Comparison of ENCODE assay signal across 8 mouse cellular contexts in genomic region chr17:53570361-53570875, GRCm38 (mm10). TPM values are rescaled to one million over a fixed set of nuclear protein-coding genes. Genes with fewer than 3 reads are reported as not detected.
A peak's percentile ranks its signal among the peaks of the same experiment; 100 is the strongest.
DNase-seq lines count a peak whose midpoint lies in the region; ATAC-seq lines count a peak whose summit lies in the region.

No protein-coding gene starts in this region.

- ATAC-seq in forebrain, embryonic 12.5 days (ENCODE audit: low FRiP score) = no peak
- ATAC-seq in forebrain, embryonic 11.5 days (replicated peaks; ENCODE audit: low FRiP score) = no peak
- no peak for ATAC-seq in lung, embryonic 15.5 days (ENCODE audit: borderline replicate concordance, extremely low read depth, low FRiP score, low TSS enrichment)
- no peak for ATAC-seq in stomach, embryonic 14.5 days (ENCODE audit: insufficient number of reproducible peaks, insufficient read depth, low FRiP score, low read depth)

- peaks cover 33% of the 10 kb centered on the region for H3K4me1 ChIP-seq in forebrain, embryonic 12.5 days
- H3K4me1 ChIP-seq in forebrain, embryonic 11.5 days (replicated peaks; ENCODE audit: control insufficient read depth, insufficient read depth, low read length) = peaks cover 3% of the 10 kb centered on the region
- peaks cover 30% of the 10 kb centered on the region for H3K4me1 ChIP-seq in lung, embryonic 15.5 days
- peaks cover 17% of the 10 kb centered on the region for H3K4me1 ChIP-seq in stomach, embryonic 14.5 days (ENCODE audit: control insufficient read depth, insufficient read depth, low read length)

- no peak for DNase-seq in forebrain, embryonic 11.5 days (ENCODE audit: low spot score)
- peak; percentile 14 for DNase-seq in urinary bladder, postnatal 14 days (ENCODE audit: low spot score)
- DNase-seq in urinary bladder, postnatal 4 days (ENCODE audit: low spot score in 2 of 2) = no peak
- no peak for DNase-seq in layer of hippocampus, adult 9-10 months (ENCODE audit: low spot score)
- no peak for DNase-seq in urinary bladder, postnatal 25 days (ENCODE audit: low spot score)

- no peak overlapping the region for H3K4me2 ChIP-seq in forebrain, embryonic 12.5 days
- H3K4me2 ChIP-seq in forebrain, embryonic 11.5 days (ENCODE audit: low read depth, low read length, severe bottlenecking) = no peak overlapping the region
- peak overlapping the region; percentile 98 for H3K4me2 ChIP-seq in lung, embryonic 15.5 days
- H3K4me2 ChIP-seq in stomach, embryonic 14.5 days (replicated peaks; ENCODE audit: low read depth, low read length) = no peak overlapping the region

- 35% methylated on average over 10 of the region's 10 CpGs for WGBS in forebrain, embryonic 12.5 days
- 32% methylated on average over 10 of the region's 10 CpGs for WGBS in forebrain, embryonic 11.5 days
- 31% methylated on average over 10 of the region's 10 CpGs for WGBS in lung, embryonic 15.5 days
- 37% methylated on average over 10 of the region's 10 CpGs for WGBS in stomach, embryonic 14.5 days

- no peaks in the 10 kb centered on the region for H3K27me3 ChIP-seq in forebrain, embryonic 12.5 days
- no peaks in the 10 kb centered on the region for H3K27me3 ChIP-seq in forebrain, embryonic 11.5 days (ENCODE audit: control insufficient read depth, insufficient read depth, low read length)
- H3K27me3 ChIP-seq in lung, embryonic 15.5 days = no peaks in the 10 kb centered on the region
- no peaks in the 10 kb centered on the region for H3K27me3 ChIP-seq in stomach, embryonic 14.5 days (ENCODE audit: control insufficient read depth, insufficient read depth, low read length)

- H3K4me3 ChIP-seq in forebrain, embryonic 12.5 days (replicated peaks) = no peak overlapping the region
- H3K4me3 ChIP-seq in forebrain, embryonic 11.5 days (ENCODE audit: low read depth, low read length) = no peak overlapping the region
- H3K4me3 ChIP-seq in lung, embryonic 15.5 days = no peak overlapping the region
- no peak overlapping the region for H3K4me3 ChIP-seq in stomach, embryonic 14.5 days (ENCODE audit: low read depth, low read length)

- no peak overlapping the region for H3K9ac ChIP-seq in forebrain, embryonic 12.5 days
- no peak overlapping the region for H3K9ac ChIP-seq in forebrain, embryonic 11.5 days (ENCODE audit: low read length)
- no peak overlapping the region for H3K9ac ChIP-seq in lung, embryonic 15.5 days
- H3K9ac ChIP-seq in stomach, embryonic 14.5 days (replicated peaks; ENCODE audit: low read depth, low read length) = no peak overlapping the region

- H3K9me3 ChIP-seq in forebrain, embryonic 12.5 days = no peaks in the 10 kb centered on the region
- H3K9me3 ChIP-seq in forebrain, embryonic 11.5 days (ENCODE audit: control insufficient read depth, low read length) = no peaks in the 10 kb centered on the region
- no peaks in the 10 kb centered on the region for H3K9me3 ChIP-seq in lung, embryonic 15.5 days
- no peaks in the 10 kb centered on the region for H3K9me3 ChIP-seq in stomach, embryonic 14.5 days (ENCODE audit: control insufficient read depth, low read depth, low read length)

- H3K27ac ChIP-seq in forebrain, embryonic 12.5 days = peak overlapping the region; percentile 37; the same call in 1 of the 2 replicates
- H3K27ac ChIP-seq in forebrain, embryonic 11.5 days (ENCODE audit: low read depth, low read length) = no peak overlapping the region
- H3K27ac ChIP-seq in lung, embryonic 15.5 days = peak overlapping the region; percentile 26
- H3K27ac ChIP-seq in stomach, embryonic 14.5 days (ENCODE audit: low read length) = peak overlapping the region; percentile 30; the same call in 1 of the 2 replicates

- H3K36me3 ChIP-seq in forebrain, embryonic 12.5 days (replicated peaks) = no peaks in the 10 kb centered on the region
- no peaks in the 10 kb centered on the region for H3K36me3 ChIP-seq in forebrain, embryonic 11.5 days (ENCODE audit: control insufficient read depth, insufficient read depth, low read length)
- no peaks in the 10 kb centered on the region for H3K36me3 ChIP-seq in lung, embryonic 15.5 days
- H3K36me3 ChIP-seq in stomach, embryonic 14.5 days (ENCODE audit: control insufficient read depth, insufficient read depth, low read length) = no peaks in the 10 kb centered on the region

RNA-seq across cellular contexts. Expression of gene Kat2b, which starts 3.8 kb away (rescaled TPM):
- polyA plus RNA-seq in forebrain, embryonic 12.5 days (2016; fragmentation: Nextera tagmentation; extraction: Ambion mirVana) = 7.4 and 8.1 TPM in 2 replicates
- polyA plus RNA-seq in forebrain, embryonic 11.5 days (2014; fragmentation: Nextera tagmentation; extraction: Ambion mirVana) = 5.9 and 6.1 TPM in 2 replicates
- polyA plus RNA-seq in lung, embryonic 15.5 days (2015; fragmentation: Nextera tagmentation; extraction: Ambion mirVana) = 5.6 and 6.4 TPM in 2 replicates
- 7.8 and 8.4 TPM in 2 replicates for polyA plus RNA-seq in stomach, embryonic 14.5 days (2014; fragmentation: Nextera tagmentation; extraction: Ambion mirVana)

RNA-seq across cellular contexts. Expression of gene Pp2d1, which starts 31.2 kb away (rescaled TPM):
- polyA plus RNA-seq in forebrain, embryonic 12.5 days (2016; fragmentation: Nextera tagmentation; extraction: Ambion mirVana) = 0.29 and 0.45 TPM in 2 replicates
- 0.47 and 0.49 TPM in 2 replicates for polyA plus RNA-seq in forebrain, embryonic 11.5 days (2014; fragmentation: Nextera tagmentation; extraction: Ambion mirVana)
- 0.24 and 0.26 TPM in 2 replicates for polyA plus RNA-seq in lung, embryonic 15.5 days (2015; fragmentation: Nextera tagmentation; extraction: Ambion mirVana)
- polyA plus RNA-seq in stomach, embryonic 14.5 days (2014; fragmentation: Nextera tagmentation; extraction: Ambion mirVana) = 0.48 and 0.86 TPM in 2 replicates
